Mouse (Mus musculus) lung, postnatal 0 days (tissue): ENCODE results near the gene Ubxn11. TPM values are rescaled to one million over a fixed set of nuclear protein-coding genes. Genes with fewer than 3 reads are reported as not detected.
"Not testable (repeated sequence)": the region's sequence is repeated elsewhere in the genome, so short reads cannot be mapped to it uniquely, and the experiment has no call there.

Experiments used
- ATAC-seq: fragments of 200-750 bp; cut with Nextera tagmentation; 2 replicates; pipeline ENCODE4 v1.8.0; 2017; ENCODE audit warnings: moderate library complexity
- DNase-seq: peaks from one replicate; pipeline ENCODE4 v3.0.0-alpha.2; 2016; ENCODE audit warnings: low spot score
- H3K27ac ChIP-seq: fragments of 300-500 bp; sonication (generic); 2 replicates; pipeline ENCODE4 v1.5.1; 2014; ENCODE audit warnings: antibody characterized with exemption, mild to moderate bottlenecking, low read length, mixed read lengths
- H3K27me3 ChIP-seq: fragments of 300-500 bp; sonication (generic); replicated peaks from 2 replicates; pipeline ENCODE4 v1.6.1; 2014; ENCODE audit warnings: low read length, mixed read lengths; ENCODE audit not compliant: insufficient read depth
- H3K36me3 ChIP-seq: fragments of 300-500 bp; sonication (generic); 2 replicates; pipeline ENCODE4 v1.6.1; 2014; ENCODE audit warnings: low read length, mixed read lengths; ENCODE audit not compliant: insufficient read depth
- H3K4me1 ChIP-seq: fragments of 300-500 bp; sonication (generic); 2 replicates; pipeline ENCODE4 v1.6.1; 2014; ENCODE audit warnings: antibody characterized with exemption, low read depth, low read length, mixed read lengths; ENCODE audit not compliant: insufficient read depth
- H3K4me2 ChIP-seq: fragments of 300-500 bp; sonication (generic); replicated peaks from 2 replicates; pipeline ENCODE4 v1.6.1; 2014; ENCODE audit warnings: low read depth, mild to moderate bottlenecking, low read length, moderate library complexity, mixed read lengths
- H3K4me3 ChIP-seq: fragments of 300-500 bp; sonication (generic); 2 replicates; pipeline ENCODE4 v1.5.1; 2014; ENCODE audit warnings: low read depth, low read length
- H3K9ac ChIP-seq: fragments of 300-500 bp; sonication (generic); replicated peaks from 2 replicates; pipeline ENCODE4 v1.6.1; 2014; ENCODE audit warnings: low read depth, mild to moderate bottlenecking
- H3K9me3 ChIP-seq: fragments of 300-500 bp; sonication (generic); 2 replicates; pipeline ENCODE4 v1.6.1; 2016; ENCODE audit warnings: low read length, mixed read lengths
- CTCF ChIP-seq: IDR thresholded peaks from 2 replicates; pipeline ENCODE4 v1.5.1; 2016; ENCODE audit warnings: antibody characterized with exemption, mild to moderate bottlenecking
- EP300 ChIP-seq: IDR thresholded peaks from 2 replicates; pipeline ENCODE4 v1.6.1; 2016; ENCODE audit warnings: antibody characterized with exemption, mild to moderate bottlenecking, control low read depth
- WGBS: fragments of 180-500 bp; shearing (Covaris S2); extraction: QIAGEN DNeasy Blood & Tissue Kit; methylation state at CpG from one replicate; pipeline ENCODE4 v1.1.7; 2014; 5-methylcytosine and 5-hydroxymethylcytosine counted together
- polyA plus RNA-seq: library from polyadenylated mRNA; unstranded; fragments of >200 nt; fragmentation: Nextera tagmentation; extraction: Ambion mirVana; gene quantifications from 2 replicates; pipeline ENCODE4 v1.2.1, GENCODE M21; 2015

Ubxn11 gene
- polyA plus RNA-seq, 1 experiment from 2014 or later = 10.3 TPM

GRCm38 (mm10) chr4:134129482-134129881 lies 27.1 kb downstream of the Ubxn11 start:
- no peaks in the 10 kb centered on the region for H3K36me3 ChIP-seq
- peaks cover 4% of the 10 kb centered on the region; the same call in 1 of the 2 replicates for H3K4me1 ChIP-seq
- peak overlapping the region; percentile 87 for H3K4me2 ChIP-seq
- no peak for TF ChIP-seq CTCF
- TF ChIP-seq EP300 = no peak
- no peaks in the 10 kb centered on the region for H3K27me3 ChIP-seq
- H3K4me3 ChIP-seq = 0 out of 2 replicates have a peak overlapping the region, but pooled peaks have one; percentile 79
- ATAC-seq (no peak), DNase-seq (peak; percentile 62)
- H3K9ac ChIP-seq = no peak overlapping the region
- 32% methylated on average over 6 of the region's 6 CpGs for WGBS
- no peaks in the 10 kb centered on the region for H3K9me3 ChIP-seq
- H3K27ac ChIP-seq = peak overlapping the region; percentile 93

GRCm38 (mm10) chr4:134132117-134132516 lies 29.7 kb downstream of the Ubxn11 start:
- Histone ChIP-seq H3K4me2 (no peak overlapping the region), H3K9ac (no peak overlapping the region), H3K36me3 (no peaks in the 10 kb centered on the region), H3K9me3 (no peaks in the 10 kb centered on the region), H3K4me3 (no peak overlapping the region), H3K27ac (no peak overlapping the region), H3K27me3 (no peaks in the 10 kb centered on the region), H3K4me1 (peaks cover 4% of the 10 kb centered on the region; the same call in 1 of the 2 replicates)
- DNase-seq = no peak
- WGBS = 62% methylated on average over 3 of the region's 3 CpGs
- no peak for TF ChIP-seq EP300
- TF ChIP-seq CTCF = no peak
- no peak for ATAC-seq

GRCm38 (mm10) chr4:134132519-134133095 lies 30.2 kb downstream of the Ubxn11 start:
- H3K4me3 ChIP-seq = no peak overlapping the region
- TF ChIP-seq EP300 = no peak
- TF ChIP-seq CTCF = no peak
- DNase-seq = no peak
- no peaks in the 10 kb centered on the region for H3K27me3 ChIP-seq
- no peak overlapping the region for H3K27ac ChIP-seq
- 60% methylated on average over 8 of the region's 8 CpGs for WGBS
- H3K4me2 ChIP-seq = no peak overlapping the region
- peaks cover 4% of the 10 kb centered on the region; the same call in 1 of the 2 replicates for H3K4me1 ChIP-seq
- no peaks in the 10 kb centered on the region for H3K9me3 ChIP-seq
- H3K36me3 ChIP-seq = no peaks in the 10 kb centered on the region
- no peak for ATAC-seq
- H3K9ac ChIP-seq = no peak overlapping the region

GRCm38 (mm10) chr4:134136280-134136926 lies 34.0 kb downstream of the Ubxn11 start:
- no peak overlapping the region for H3K4me2 ChIP-seq
- no peaks in the 10 kb centered on the region for H3K27me3 ChIP-seq
- H3K27ac ChIP-seq = no peak overlapping the region
- ATAC-seq (no peak), DNase-seq (no peak)
- H3K4me1 ChIP-seq = no peaks in the 10 kb centered on the region
- H3K36me3 ChIP-seq = no peaks in the 10 kb centered on the region
- no peak overlapping the region for H3K4me3 ChIP-seq
- no peak for TF ChIP-seq EP300
- no peak for TF ChIP-seq CTCF
- 29% methylated on average over 3 of the region's 3 CpGs for WGBS
- H3K9ac ChIP-seq = no peak overlapping the region
- no peaks in the 10 kb centered on the region for H3K9me3 ChIP-seq

GRCm38 (mm10) chr4:134138857-134139256 lies 36.5 kb downstream of the Ubxn11 start:
- no peaks in the 10 kb centered on the region for H3K36me3 ChIP-seq
- no peak for TF ChIP-seq EP300
- TF ChIP-seq CTCF = 0 out of 2 replicates have a peak, but pooled peaks have one; percentile 8
- 82% methylated on average over 2 of the region's 2 CpGs for WGBS
- no peak overlapping the region for H3K4me3 ChIP-seq
- ATAC-seq (no peak), DNase-seq (no peak)
- no peaks in the 10 kb centered on the region for H3K4me1 ChIP-seq
- no peaks in the 10 kb centered on the region for H3K27me3 ChIP-seq
- no peak overlapping the region for H3K27ac ChIP-seq
- no peaks in the 10 kb centered on the region for H3K9me3 ChIP-seq
- H3K9ac ChIP-seq = no peak overlapping the region
- H3K4me2 ChIP-seq = no peak overlapping the region

DNA sequence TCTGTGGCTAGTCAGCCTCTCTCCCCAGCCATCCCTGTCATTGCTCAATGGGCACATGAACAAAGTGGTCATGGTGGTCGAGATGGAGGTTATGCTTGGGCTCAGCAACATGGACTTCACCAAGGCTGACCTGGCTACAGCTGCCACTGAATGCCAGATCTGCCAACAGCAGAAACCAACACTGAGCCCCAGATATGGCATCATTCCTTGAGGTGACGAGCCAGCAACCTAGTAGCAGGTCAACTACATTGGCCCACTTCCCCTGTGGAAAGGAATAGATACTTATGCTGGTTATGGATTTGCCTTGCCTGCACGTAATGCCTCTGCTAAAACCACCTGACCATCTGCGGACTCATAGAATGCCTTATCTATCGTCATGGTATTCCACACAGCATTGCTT lies 41.9 kb downstream of the Ubxn11 start:
- not testable (repeated sequence) for H3K9me3 ChIP-seq, DNase-seq, H3K4me3 ChIP-seq, H3K4me2 ChIP-seq, H3K9ac ChIP-seq, H3K27ac ChIP-seq, H3K36me3 ChIP-seq, H3K27me3 ChIP-seq, H3K4me1 ChIP-seq, ATAC-seq
- WGBS = 96% methylated on average over 5 of the region's 5 CpGs
